Mouse (Mus musculus): ENCODE results near the gene Sde2. TPM values are rescaled to one million over a fixed set of nuclear protein-coding genes. Genes with fewer than 3 reads are reported as not detected.

Sde2 gene
- 43.3 and 45.9 TPM in 2 replicates for polyA plus RNA-seq (2016; fragmentation: Nextera tagmentation; extraction: Ambion mirVana)

- DNase-seq (ENCODE audit: extremely low spot score, low spot score), result peak; percentile 100
- Histone ChIP-seq H3K27ac (peak within 1 kb of the TSS; percentile 97), H3K4me1 (peaks cover 50% of the 10 kb centered on the region), H3K4me3 (peak within 1 kb of the TSS; percentile 86), H3K27me3 (ENCODE audit: poor library complexity, severe bottlenecking) (no peaks in the 10 kb centered on the region), H3K36me3 (replicated peaks) (peaks cover 16% of the 10 kb centered on the region), H3K9me3 (no peaks in the 10 kb centered on the region)
- under 1% methylated on average over 77 of the region's 77 CpGs for WGBS
Measured at GRCm38 (mm10) chr1:180850316-180851270, at the start of gene Sde2. Gene Sde2, plus strand, starts transcription at chr1:180851127.

- no peaks in the 10 kb centered on the region for H3K27me3 ChIP-seq (ENCODE audit: poor library complexity, severe bottlenecking)
- H3K4me1 ChIP-seq, result no peaks in the 10 kb centered on the region
- peaks cover 64% of the 10 kb centered on the region for H3K36me3 ChIP-seq (replicated peaks)
- no peak overlapping the region for H3K4me3 ChIP-seq
- H3K27ac ChIP-seq, result no peak overlapping the region
- no peak for DNase-seq (ENCODE audit: extremely low spot score, low spot score)
- no peaks in the 10 kb centered on the region for H3K9me3 ChIP-seq
- 94% methylated on average over 3 of the region's 3 CpGs for WGBS
Measured at GRCm38 (mm10) chr1:180801466-180801994, 49.4 kb upstream of the Sde2 start.

GRCm38 (mm10) chr1:180803881-180804280, 47.0 kb upstream of the Sde2 start:
- Histone ChIP-seq H3K9me3 (no peaks in the 10 kb centered on the region), H3K4me3 (no peak overlapping the region), H3K27me3 (ENCODE audit: poor library complexity, severe bottlenecking) (no peaks in the 10 kb centered on the region), H3K27ac (no peak overlapping the region), H3K36me3 (replicated peaks) (peaks cover 87% of the 10 kb centered on the region), H3K4me1 (peaks cover 1% of the 10 kb centered on the region; the same call in 1 of the 2 replicates)
- WGBS, result 91% methylated on average over 6 of the region's 6 CpGs
- no peak for DNase-seq (ENCODE audit: extremely low spot score, low spot score)

GRCm38 (mm10) chr1:180808831-180809230, 42.1 kb upstream of the Sde2 start:
- DNase-seq (ENCODE audit: extremely low spot score, low spot score), result no peak
- H3K27me3 ChIP-seq (ENCODE audit: poor library complexity, severe bottlenecking), result no peaks in the 10 kb centered on the region
- no peak overlapping the region for H3K27ac ChIP-seq
- H3K36me3 ChIP-seq (replicated peaks), result peaks cover 76% of the 10 kb centered on the region
- H3K4me3 ChIP-seq, result no peak overlapping the region
- peaks cover 21% of the 10 kb centered on the region for H3K4me1 ChIP-seq
- H3K9me3 ChIP-seq, result no peaks in the 10 kb centered on the region
- WGBS, result 95% methylated on average over 5 of the region's 5 CpGs

- Histone ChIP-seq H3K27ac (no peak overlapping the region), H3K4me1 (peaks cover 42% of the 10 kb centered on the region), H3K4me3 (peak overlapping the region; percentile 96), H3K36me3 (replicated peaks) (peaks cover 55% of the 10 kb centered on the region), H3K9me3 (no peaks in the 10 kb centered on the region), H3K27me3 (ENCODE audit: poor library complexity, severe bottlenecking) (no peaks in the 10 kb centered on the region)
- WGBS, result 84% methylated on average over 7 of the region's 7 CpGs
- DNase-seq (ENCODE audit: extremely low spot score, low spot score), result no peak
Measured at GRCm38 (mm10) chr1:180810976-180811375, 40.0 kb upstream of the Sde2 start.

GRCm38 (mm10) chr1:180811596-180812462, 39.1 kb upstream of the Sde2 start:
- Histone ChIP-seq H3K27me3 (ENCODE audit: poor library complexity, severe bottlenecking) (no peaks in the 10 kb centered on the region), H3K4me3 (peak overlapping the region; percentile 96), H3K27ac (peak overlapping the region; percentile 98), H3K36me3 (replicated peaks) (peaks cover 46% of the 10 kb centered on the region), H3K9me3 (no peaks in the 10 kb centered on the region), H3K4me1 (peaks cover 44% of the 10 kb centered on the region)
- no peak for DNase-seq (ENCODE audit: extremely low spot score, low spot score)
- WGBS, result 10% methylated on average over 27 of the region's 27 CpGs

- Histone ChIP-seq H3K4me1 (peaks cover 44% of the 10 kb centered on the region), H3K36me3 (replicated peaks) (peaks cover 37% of the 10 kb centered on the region), H3K27ac (peak overlapping the region; percentile 98), H3K27me3 (ENCODE audit: poor library complexity, severe bottlenecking) (no peaks in the 10 kb centered on the region), H3K9me3 (no peaks in the 10 kb centered on the region), H3K4me3 (peak overlapping the region; percentile 96)
- WGBS, result under 1% methylated on average over 71 of the region's 71 CpGs
- peak; percentile 81 for DNase-seq (ENCODE audit: extremely low spot score, low spot score)
Measured at GRCm38 (mm10) chr1:180812463-180813408, 38.2 kb upstream of the Sde2 start.

GRCm38 (mm10) chr1:180813409-180813884, 37.5 kb upstream of the Sde2 start:
- H3K4me3 ChIP-seq, result peak overlapping the region; percentile 96
- H3K4me1 ChIP-seq, result peaks cover 44% of the 10 kb centered on the region
- H3K9me3 ChIP-seq, result no peaks in the 10 kb centered on the region
- H3K27ac ChIP-seq, result peak overlapping the region; percentile 98
- peaks cover 30% of the 10 kb centered on the region for H3K36me3 ChIP-seq (replicated peaks)
- under 1% methylated on average over 39 of the region's 65 CpGs for WGBS
- no peaks in the 10 kb centered on the region for H3K27me3 ChIP-seq (ENCODE audit: poor library complexity, severe bottlenecking)
- DNase-seq (ENCODE audit: extremely low spot score, low spot score), result peak; percentile 97

- peak within 1 kb of the TSS; percentile 98 for H3K27ac ChIP-seq
- peaks cover 23% of the 10 kb centered on the region for H3K36me3 ChIP-seq (replicated peaks)
- peaks cover 41% of the 10 kb centered on the region for H3K4me1 ChIP-seq
- no peaks in the 10 kb centered on the region for H3K27me3 ChIP-seq (ENCODE audit: poor library complexity, severe bottlenecking)
- no peak for DNase-seq (ENCODE audit: extremely low spot score, low spot score)
- H3K4me3 ChIP-seq, result peak within 1 kb of the TSS; percentile 96
- WGBS, result 1% methylated on average over 69 of the region's 69 CpGs
- no peaks in the 10 kb centered on the region for H3K9me3 ChIP-seq
Measured at GRCm38 (mm10) chr1:180813885-180814740, 36.8 kb upstream of the Sde2 start, which contains the start of gene H3f3a. Gene H3f3a, minus strand, starts transcription at chr1:180813943.

GRCm38 (mm10) chr1:180815371-180816024, 35.4 kb upstream of the Sde2 start:
- 42% methylated on average over 12 of the region's 12 CpGs for WGBS
- H3K27ac ChIP-seq, result peak overlapping the region; percentile 52
- peaks cover 35% of the 10 kb centered on the region for H3K4me1 ChIP-seq
- peaks cover 10% of the 10 kb centered on the region for H3K36me3 ChIP-seq (replicated peaks)
- no peaks in the 10 kb centered on the region for H3K27me3 ChIP-seq (ENCODE audit: poor library complexity, severe bottlenecking)
- no peak for DNase-seq (ENCODE audit: extremely low spot score, low spot score)
- H3K9me3 ChIP-seq, result no peaks in the 10 kb centered on the region
- H3K4me3 ChIP-seq, result peak overlapping the region; percentile 26; the same call in 1 of the 2 replicates
